Mouse (Mus musculus) spleen, postnatal 10 days (tissue): ENCODE measurements at regions not wholly inside any gene's neighbourhood (a gene's known extent, or its start where the extent isn't known, plus 50 kb on each side); places are given as distances from the start of the nearest gene placed in this dataset.

Source experiments
- DNase-seq, 2 experiments: peaks; one replicate each; pipeline ENCODE4 v3.0.0; 2021 to 2022; ENCODE audit warnings: low spot score in 2 of 2

GRCm38 (mm10) chr1:55807028-55807427 lies 401.3 kb downstream of the Plcl1 start:
- DNase-seq = no peak

- DNase-seq = no peak
These were observed 403.2 kb downstream of the Plcl1 start for GRCm38 (mm10) chr1:55808724-55809519.

DNA sequence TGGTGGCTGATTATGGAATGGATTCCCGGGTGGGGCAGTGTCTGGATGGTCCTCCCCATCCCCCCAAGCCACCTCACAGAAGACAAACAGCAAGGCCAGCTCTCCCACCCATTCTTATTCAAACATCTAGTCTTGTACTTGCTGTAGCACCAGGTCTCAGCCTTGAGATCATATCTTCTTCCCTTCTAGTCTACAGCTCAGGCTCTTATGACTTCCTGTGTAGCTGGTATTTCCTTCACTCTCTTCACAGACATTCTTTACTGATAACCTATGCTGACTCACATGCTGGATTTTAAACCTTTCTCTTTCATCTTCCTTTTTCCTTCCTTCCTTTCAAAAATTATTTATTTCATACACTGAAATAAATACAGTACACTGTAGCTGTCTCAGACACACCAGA lies 406.8 kb downstream of the Plcl1 start:
- no peak for DNase-seq

DNA sequence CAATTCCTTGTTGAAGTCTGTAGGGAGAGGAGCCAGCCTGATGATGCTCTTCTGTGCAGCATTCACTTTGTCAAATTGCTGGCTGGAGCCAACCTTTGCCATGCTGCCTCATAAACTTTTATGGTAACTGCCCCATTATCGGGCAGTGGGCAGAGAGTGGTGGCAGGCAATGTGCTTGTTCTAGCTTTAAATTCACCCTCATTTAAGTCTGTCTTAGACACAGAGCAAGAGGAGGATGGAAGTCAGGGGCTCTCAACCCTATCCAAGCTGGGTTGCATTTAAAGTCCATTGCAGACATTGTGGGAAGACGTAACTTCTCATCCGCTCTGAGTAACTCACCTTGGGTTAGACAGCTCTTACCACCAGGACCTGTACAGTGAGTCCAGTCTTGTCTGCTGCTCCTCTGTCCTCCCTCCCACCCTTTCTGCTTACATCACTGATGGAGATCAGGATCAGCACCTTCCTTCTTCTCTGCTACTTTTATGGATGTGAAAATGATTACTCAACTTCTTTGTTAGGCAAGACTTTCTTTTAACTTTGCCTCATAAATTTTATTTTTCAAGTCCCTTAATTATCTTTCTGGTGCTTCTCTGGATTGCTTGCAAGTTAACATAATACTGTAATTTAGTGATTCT lies 415.3 kb downstream of the Plcl1 start:
- no peak for DNase-seq

- no peak for DNase-seq
These were observed 416.9 kb downstream of the Plcl1 start for GRCm38 (mm10) chr1:55822599-55822998.

DNA sequence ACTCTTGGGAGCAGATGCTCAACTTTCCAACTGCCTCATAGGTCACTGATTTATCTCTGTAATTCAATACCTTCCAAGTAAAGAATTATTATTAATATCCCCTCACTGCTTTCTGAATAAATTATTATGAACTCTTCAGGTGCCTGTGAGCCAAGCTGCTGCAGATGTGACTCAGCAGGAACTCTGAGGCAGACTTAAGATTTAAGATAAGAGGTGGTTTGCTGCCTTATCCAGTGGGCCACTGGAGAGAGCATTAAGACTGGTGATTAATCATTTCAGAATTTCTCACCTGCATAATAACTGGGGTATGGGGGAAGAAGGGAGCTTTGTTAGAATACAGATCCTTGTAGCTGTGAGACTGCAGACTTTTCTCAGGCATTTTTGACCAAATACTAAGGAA lies 421.5 kb downstream of the Plcl1 start:
- DNase-seq = no peak

GRCm38 (mm10) chr1:55835281-55835680 lies 429.6 kb downstream of the Plcl1 start:
- DNase-seq = no peak

- no peak for DNase-seq
These were observed 431.0 kb downstream of the Plcl1 start for GRCm38 (mm10) chr1:55836750-55837149.

DNA sequence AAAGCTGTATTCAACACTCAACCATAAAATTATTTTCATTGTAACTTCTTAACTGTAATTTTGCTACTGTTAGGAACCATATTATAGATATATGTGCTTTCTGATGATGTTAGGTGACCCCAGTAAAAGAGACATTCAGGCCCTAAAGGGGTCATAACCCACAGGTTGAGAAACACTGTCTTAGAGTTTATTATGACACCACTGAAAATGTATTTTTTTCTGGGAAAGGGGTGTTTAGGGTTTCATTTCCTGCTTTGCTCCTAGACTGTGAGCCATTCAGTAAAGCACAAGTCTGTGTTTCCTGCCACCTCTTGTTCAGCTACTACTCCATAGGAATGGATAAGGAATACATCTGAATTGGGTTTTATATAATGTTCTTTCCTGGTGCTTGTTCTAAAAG lies 431.6 kb downstream of the Plcl1 start:
- DNase-seq = no peak

- peak in 1 of 2 experiments; percentile 46 for DNase-seq
These were observed 432.4 kb downstream of the Plcl1 start for GRCm38 (mm10) chr1:55838168-55838567.

- no peak for DNase-seq
These were observed 443.1 kb downstream of the Plcl1 start for GRCm38 (mm10) chr1:55848806-55849205.

DNA sequence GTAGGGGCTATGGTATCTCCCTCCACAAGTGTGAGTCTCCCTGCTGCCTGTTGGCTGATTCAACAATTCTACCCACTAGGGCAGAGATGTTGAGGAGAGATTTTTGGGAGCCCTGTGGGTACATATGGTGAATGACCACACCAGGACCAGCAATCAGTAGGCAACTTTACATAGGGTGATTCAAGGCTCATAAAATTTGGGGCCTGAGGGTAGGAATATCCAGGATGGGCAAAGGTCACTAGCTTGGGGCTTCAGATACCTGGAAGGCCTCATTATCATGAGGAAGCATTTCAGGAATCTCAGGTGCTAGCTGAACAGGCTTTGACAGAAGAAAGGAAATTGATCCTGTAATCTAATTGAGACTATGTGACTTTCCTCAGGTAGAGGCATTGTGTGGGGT lies 446.6 kb downstream of the Plcl1 start:
- no peak for DNase-seq

DNA sequence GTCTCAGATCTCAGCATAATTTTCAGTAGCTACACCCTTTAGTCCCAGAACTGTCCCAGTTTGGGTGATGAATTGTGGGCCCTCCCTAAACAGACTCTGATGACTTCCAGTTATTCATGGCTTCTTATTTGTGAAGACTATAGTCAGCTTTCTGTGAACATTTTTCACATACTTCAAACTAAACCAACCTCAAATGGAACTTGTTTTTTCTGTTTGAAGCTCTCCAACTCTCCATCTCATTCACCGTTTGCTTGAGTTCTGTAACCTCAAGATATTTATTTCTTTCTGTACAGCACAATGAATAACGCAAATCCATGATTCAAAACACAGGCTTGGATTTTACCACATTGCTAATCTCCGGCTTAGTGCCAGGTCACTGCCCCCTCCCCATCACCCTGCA lies 453.4 kb downstream of the Plcl1 start:
- no peak for DNase-seq

DNA sequence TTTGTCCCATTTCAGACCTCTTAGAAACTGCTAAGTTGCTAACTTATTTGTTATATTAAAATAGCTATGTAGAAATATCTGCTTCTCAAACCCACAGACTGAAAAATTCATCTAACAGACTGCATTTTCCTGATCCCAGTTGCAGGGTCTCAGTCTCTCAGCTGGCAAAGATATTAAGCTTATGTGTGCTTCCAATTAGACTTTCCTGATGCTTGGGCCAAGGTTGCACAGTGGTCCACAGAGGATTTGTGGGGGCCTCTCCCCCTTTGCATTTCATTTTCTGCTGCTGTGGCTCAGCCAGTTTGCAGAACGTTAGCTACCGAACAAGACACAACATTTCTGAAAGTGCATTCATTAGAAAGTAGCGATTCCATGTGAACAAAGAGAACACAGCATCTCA lies 457.4 kb downstream of the Plcl1 start:
- no peak for DNase-seq

- no peak for DNase-seq
These were observed 459.6 kb downstream of the Plcl1 start for GRCm38 (mm10) chr1:55865274-55865673.

DNA sequence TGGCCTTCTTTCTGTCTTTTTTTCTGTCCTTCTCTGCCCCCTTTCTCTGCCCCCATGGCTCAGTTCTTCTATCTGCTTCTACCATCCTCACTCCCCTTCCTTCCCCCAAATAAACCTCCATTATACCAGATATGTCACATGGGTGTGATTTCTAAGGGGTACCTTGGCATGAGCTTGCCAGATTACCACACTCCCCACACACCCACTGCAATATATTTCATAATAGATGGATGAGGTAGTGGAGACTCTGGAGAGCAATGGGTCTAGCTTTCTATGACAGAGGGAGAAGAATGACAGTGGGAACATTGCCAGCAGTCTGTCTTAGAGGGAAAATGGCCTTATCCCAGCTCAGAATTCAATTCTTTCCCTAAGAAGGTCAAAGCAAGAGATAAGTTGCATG lies 461.0 kb downstream of the Plcl1 start:
- no peak for DNase-seq

DNA sequence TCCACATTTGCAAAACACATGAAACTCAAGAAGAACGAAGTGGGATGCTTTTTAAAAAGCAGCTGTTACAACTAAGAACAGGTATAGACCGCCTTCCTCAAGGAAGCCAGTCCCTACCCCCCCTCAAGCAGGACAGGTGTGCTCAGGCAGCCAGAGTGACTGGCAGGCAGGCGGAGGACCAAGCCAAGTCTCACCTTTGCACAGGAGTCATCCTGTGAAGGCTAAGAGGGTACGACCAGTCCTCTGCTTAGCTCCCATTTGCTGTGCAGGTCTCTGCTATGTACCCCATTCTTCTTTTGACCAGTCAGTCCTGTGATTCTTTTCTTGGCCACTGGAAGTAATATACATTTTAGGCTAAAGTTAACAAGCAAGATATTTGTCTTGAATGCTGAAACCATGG lies 467.9 kb downstream of the Plcl1 start:
- no peak for DNase-seq

DNA sequence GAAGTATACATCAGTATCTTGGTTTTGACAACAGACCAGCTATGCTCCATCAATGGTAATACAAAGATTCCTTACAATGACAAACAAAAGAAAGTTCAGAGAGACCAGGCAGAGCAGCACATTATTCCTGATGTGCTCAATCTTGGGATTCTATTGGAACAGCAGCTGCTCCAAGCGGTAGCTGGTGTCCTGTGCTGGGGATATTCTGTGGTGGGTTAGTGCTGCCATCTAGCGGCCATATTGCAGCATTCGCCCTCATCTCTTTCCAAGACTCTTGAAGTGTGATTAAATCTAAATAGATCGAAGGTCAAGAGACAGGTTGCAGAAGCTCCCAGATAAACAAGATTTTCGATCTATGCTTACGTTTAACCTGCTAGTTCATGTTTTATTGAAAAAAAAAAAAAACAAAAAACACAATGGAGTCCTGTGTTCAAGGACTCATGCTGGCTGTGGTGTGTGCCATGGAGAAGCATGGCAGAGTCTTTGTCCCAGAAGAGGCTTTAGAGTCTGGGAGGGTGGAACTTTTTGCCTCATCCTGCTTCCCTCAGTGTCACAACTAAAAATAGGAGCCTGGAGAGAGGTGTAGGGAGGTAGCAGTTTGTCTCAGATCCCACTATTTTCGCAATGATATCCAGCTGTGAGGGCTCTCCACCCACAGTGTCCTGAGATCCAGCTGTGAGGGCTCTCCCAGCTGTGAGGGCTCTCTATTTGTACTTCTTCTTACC lies 468.6 kb downstream of the Plcl1 start:
- DNase-seq = peak; percentile 8 to 63

- DNase-seq = no peak
These were observed 469.1 kb downstream of the Plcl1 start for GRCm38 (mm10) chr1:55874868-55875144.

GRCm38 (mm10) chr1:55884576-55884975 lies 478.9 kb downstream of the Plcl1 start:
- no peak for DNase-seq

GRCm38 (mm10) chr1:55886383-55887070 lies 480.8 kb downstream of the Plcl1 start:
- DNase-seq = peak in 1 of 2 experiments; percentile 35

DNA sequence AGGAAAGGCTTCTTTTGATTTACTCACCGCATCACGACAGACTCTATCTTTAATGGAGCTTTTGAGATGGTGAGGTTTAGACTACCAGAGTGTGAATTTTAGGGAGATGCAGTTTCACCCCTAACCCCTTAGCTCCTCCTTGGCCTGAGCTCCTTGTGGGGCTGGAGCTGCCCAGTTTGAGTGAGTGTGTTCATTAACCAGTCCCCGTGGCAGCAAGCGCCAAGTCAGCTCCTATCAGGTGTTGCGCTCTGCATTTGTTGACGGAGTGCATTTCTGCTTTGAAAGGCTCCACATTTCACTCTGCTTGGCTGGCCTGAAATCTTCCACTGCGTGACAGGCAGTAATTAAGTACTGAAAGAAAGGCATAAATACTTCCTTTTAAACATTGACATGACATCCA lies 481.7 kb downstream of the Plcl1 start:
- DNase-seq = no peak
